Mouse (Mus musculus): ENCODE data around the gene Ppm1l.
A peak's percentile ranks its signal among the peaks of the same experiment; 100 is the strongest.

Gene Ppm1l

GRCm38 (mm10) chr3:69494233-69495010 lies 177.8 kb downstream of the Ppm1l start:
- no peak for DNase-seq (ENCODE audit: low spot score)

- no peak for DNase-seq (ENCODE audit: low spot score)
These were observed 180.5 kb downstream of the Ppm1l start for GRCm38 (mm10) chr3:69497178-69497577.

- DNase-seq (ENCODE audit: low spot score), result no peak
These were observed 185.3 kb downstream of the Ppm1l start for GRCm38 (mm10) chr3:69502009-69502408.

GRCm38 (mm10) chr3:69502527-69502926 lies 185.9 kb downstream of the Ppm1l start:
- DNase-seq (ENCODE audit: low spot score), result no peak

- no peak for DNase-seq (ENCODE audit: low spot score)
These were observed 188.4 kb downstream of the Ppm1l start for GRCm38 (mm10) chr3:69505090-69505489.

- DNase-seq (ENCODE audit: low spot score), result no peak
These were observed 189.7 kb downstream of the Ppm1l start for GRCm38 (mm10) chr3:69506352-69506751.

- no peak for DNase-seq (ENCODE audit: low spot score)
These were observed 192.8 kb downstream of the Ppm1l start for GRCm38 (mm10) chr3:69509411-69509952.

GRCm38 (mm10) chr3:69511881-69512280 lies 195.2 kb downstream of the Ppm1l start:
- DNase-seq (ENCODE audit: low spot score), result no peak

- DNase-seq (ENCODE audit: low spot score), result no peak
These were observed 195.7 kb downstream of the Ppm1l start for GRCm38 (mm10) chr3:69512402-69512801.

- no peak for DNase-seq (ENCODE audit: low spot score)
These were observed 199.2 kb downstream of the Ppm1l start for GRCm38 (mm10) chr3:69515730-69516350.

- DNase-seq (ENCODE audit: low spot score), result no peak
These were observed 202.5 kb downstream of the Ppm1l start for GRCm38 (mm10) chr3:69519188-69519587.

- no peak for DNase-seq (ENCODE audit: low spot score)
These were observed 203.3 kb downstream of the Ppm1l start for GRCm38 (mm10) chr3:69519789-69520558.

- no peak for DNase-seq (ENCODE audit: low spot score)
These were observed 205.6 kb downstream of the Ppm1l start for GRCm38 (mm10) chr3:69522270-69522669.

GRCm38 (mm10) chr3:69524356-69525071 lies 207.9 kb downstream of the Ppm1l start:
- peak; percentile 17 for DNase-seq (ENCODE audit: low spot score)

GRCm38 (mm10) chr3:69525072-69525529 lies 208.4 kb downstream of the Ppm1l start:
- DNase-seq (ENCODE audit: low spot score), result no peak

- no peak for DNase-seq (ENCODE audit: low spot score)
These were observed 210.7 kb downstream of the Ppm1l start for GRCm38 (mm10) chr3:69527384-69527783.

GRCm38 (mm10) chr3:69529576-69529975 lies 212.9 kb downstream of the Ppm1l start:
- no peak for DNase-seq (ENCODE audit: low spot score)

GRCm38 (mm10) chr3:69531511-69531910 lies 214.8 kb downstream of the Ppm1l start:
- DNase-seq (ENCODE audit: low spot score), result no peak

GRCm38 (mm10) chr3:69532687-69533086 lies 216.0 kb downstream of the Ppm1l start:
- DNase-seq (ENCODE audit: low spot score), result no peak

GRCm38 (mm10) chr3:69535486-69535885 lies 218.8 kb downstream of the Ppm1l start:
- no peak for DNase-seq (ENCODE audit: low spot score)

- no peak for DNase-seq (ENCODE audit: low spot score)
These were observed 219.4 kb downstream of the Ppm1l start for GRCm38 (mm10) chr3:69535941-69536647.

All from lung, postnatal 25 days (tissue).